16 mouse cellular contexts compared by ENCODE assay signal in the genomic region with DNA sequence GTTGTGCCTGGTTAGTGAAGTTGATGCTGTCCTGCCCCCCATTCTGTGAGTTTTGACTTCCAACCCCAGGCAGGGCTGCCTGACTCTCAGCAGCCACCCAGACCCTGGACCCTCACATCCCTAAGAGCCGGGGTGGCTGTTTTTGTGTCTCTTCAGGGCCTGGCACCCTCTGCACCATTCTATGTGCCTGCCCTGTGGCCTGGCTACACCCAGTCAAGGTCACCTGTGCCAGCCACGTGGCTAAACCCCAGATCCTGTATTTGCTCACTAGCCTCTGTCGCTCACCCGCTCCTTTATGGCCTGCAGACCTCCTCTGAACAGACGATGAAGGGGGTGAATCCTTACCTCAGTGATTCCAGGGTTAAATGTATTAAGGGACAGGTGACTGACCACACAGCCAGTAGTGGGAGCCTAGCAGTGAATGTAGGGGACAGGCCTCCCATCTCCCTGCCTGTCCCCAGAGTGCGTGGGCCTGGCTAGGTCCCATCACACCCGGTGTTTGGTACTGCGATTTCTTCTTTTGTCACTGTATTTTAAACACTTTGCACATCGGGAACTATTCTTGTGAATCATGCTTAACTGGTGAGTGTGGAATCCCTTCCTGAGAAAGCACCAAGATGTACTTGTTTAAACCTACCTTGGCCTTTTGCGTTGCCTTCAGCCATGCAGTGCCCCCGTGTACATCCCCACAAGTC. TPM values are rescaled to one million over a fixed set of nuclear protein-coding genes. Genes with fewer than 3 reads are reported as not detected.
DNase-seq lines count a peak whose midpoint lies in the region; TF ChIP-seq lines count a peak whose summit lies in the region.
"Had no signal": no experiment of that assay in that cellular context is flagged by ENCODE, and none has a peak within 500 bp of the region (broad histone marks: within the 10 kb centered on the region; RNA-seq: fewer than 3 reads in every experiment).

No protein-coding gene starts in this region.

- peak overlapping the region; percentile 49; the same call in 1 of the 2 replicates for H3K27ac ChIP-seq in cortical plate, adult 2 months (ENCODE audit: insufficient read depth, low read length)
- H3K27ac ChIP-seq: embryonic facial prominence, embryonic 10.5 days; hindbrain, embryonic 14.5 days; liver, embryonic 14.5 days had no signal

- DNase-seq in cerebellum, adult 8-10 months: peak; percentile 49
- DNase-seq in cerebellum, adult 18-20 months: no peak
- DNase-seq in kidney, adult 18-20 months: peak; percentile 43
- no peak for DNase-seq in kidney, postnatal 10 days
- peak; percentile 65 to 74 for DNase-seq in left cerebral cortex, postnatal 36 days (ENCODE audit: low spot score in 2 of 2)
- DNase-seq in left cerebral cortex, postnatal 4 days: no peak
- no peak for DNase-seq in adrenal gland, postnatal 4 days (ENCODE audit: low spot score in 2 of 2)
- DNase-seq: adrenal gland, adult 2 months; heart, postnatal 14 days; spleen, adult 18-20 months; thymus, adult 2 months had no signal

- H3K4me3 ChIP-seq in cortical plate, adult 2 months (ENCODE audit: insufficient read depth, low read length): peak overlapping the region; percentile 76; the same call in 1 of the 2 replicates
- H3K4me3 ChIP-seq: embryonic facial prominence, embryonic 10.5 days; midbrain, embryonic 15.5 days had no signal

- no peak for TF ChIP-seq POLR2A in cortical plate, adult 2 months (IDR thresholded peaks at IDR 0.05; ENCODE audit: extremely low read depth, insufficient read depth, low read length)

- intact Hi-C loops in left cerebral cortex, postnatal 36 days (cut with DNase I): loop anchor here (1.0 kb wide), 1 partner anchor 23 kb away; no protein-coding TSS in a partner anchor
- intact Hi-C loops in left cerebral cortex, postnatal 4 days (cut with DNase I): no loop called here

- no peak for TF ChIP-seq CTCF in cortical plate, adult 2 months (IDR thresholded peaks at IDR 0.05; ENCODE audit: extremely low read depth, insufficient read depth, low read length)

- H3K4me1 ChIP-seq in cortical plate, adult 2 months (ENCODE audit: control insufficient read depth, insufficient read depth, low read length): peaks cover 19% of the 10 kb centered on the region

RNA-seq across cellular contexts. Expression of gene Rtn4r, which starts 4.0 kb away (rescaled TPM):
- total RNA-seq in left cerebral cortex, postnatal 36 days (2021): 100 to 1,000 TPM; 128 to 164 TPM
- total RNA-seq in left cerebral cortex, postnatal 4 days (2021): 10 to 100 TPM; 63.1 to 63.3 TPM
- 225 and 233 TPM in 2 replicates for polyA plus RNA-seq in cortical plate, adult 2 months (2012; rRNA removed)
- under 1 TPM; 0.98 to 0.99 TPM for total RNA-seq in adrenal gland, postnatal 4 days (2021)

RNA-seq across cellular contexts. Expression of gene Prodh, which starts 41.4 kb away (rescaled TPM):
- total RNA-seq in left cerebral cortex, postnatal 36 days (2021): 10 to 100 TPM; 35.5 to 42.7 TPM
- total RNA-seq in left cerebral cortex, postnatal 4 days (2021): 1 to 10 TPM; 4.8 to 6.4 TPM
- 72.7 and 86.0 TPM in 2 replicates for polyA plus RNA-seq in cortical plate, adult 2 months (2012; rRNA removed)
- total RNA-seq in adrenal gland, postnatal 4 days (2021): 10 to 100 TPM; 13.8 to 19.0 TPM

Comparison
In these comparisons a context has a peak if more than half of its experiments do, and no peak if none do; other contexts are left out.
1. DNase-seq: peak in cerebellum, adult 8-10 months (single experiment), kidney, adult 18-20 months (single experiment) and left cerebral cortex, postnatal 36 days (2 of 2); none in cerebellum, adult 18-20 months (0 of 2), kidney, postnatal 10 days (single experiment), left cerebral cortex, postnatal 4 days (single experiment) and adrenal gland, postnatal 4 days (0 of 2).
2. RNA of gene Rtn4r, which starts 4.0 kb away (total RNA-seq): 128 to 164 TPM in left cerebral cortex, postnatal 36 days and 63.1 to 63.3 TPM in left cerebral cortex, postnatal 4 days; 0.98 to 0.99 TPM in adrenal gland, postnatal 4 days; every median in the first group is over 10 times any median in the second.